Mouse (Mus musculus) neural tube, embryonic 15.5 days (tissue): ENCODE data around the gene Gm2663. TPM values are rescaled to one million over a fixed set of nuclear protein-coding genes. Genes with fewer than 3 reads are reported as not detected.
"Not testable (repeated sequence)": the region's sequence is repeated elsewhere in the genome, so short reads cannot be mapped to it uniquely, and the experiment has no call there.

Experiments used
- ATAC-seq: fragments of 200-750 bp; cut with Nextera tagmentation; 2 replicates; pipeline ENCODE4 v1.8.0; 2017; ENCODE audit warnings: mild to moderate bottlenecking, moderate TSS enrichment, moderate library complexity; ENCODE audit not compliant: low FRiP score
- H3K27ac ChIP-seq: fragments of 300-500 bp; sonication (generic); replicated peaks from 2 replicates; pipeline ENCODE4 v1.5.1; 2015; ENCODE audit warnings: mild to moderate bottlenecking, inconsistent platforms
- H3K27me3 ChIP-seq: fragments of 300-500 bp; sonication (generic); replicated peaks from 2 replicates; pipeline ENCODE4 v1.6.1; 2015; ENCODE audit warnings: inconsistent platforms
- H3K36me3 ChIP-seq: fragments of 300-500 bp; sonication (generic); 2 replicates; pipeline ENCODE4 v1.6.1; 2015; ENCODE audit warnings: inconsistent platforms
- H3K4me1 ChIP-seq: fragments of 300-500 bp; sonication (generic); 2 replicates; pipeline ENCODE4 v1.6.1; 2015; ENCODE audit warnings: inconsistent platforms
- H3K4me2 ChIP-seq: fragments of 300-500 bp; sonication (generic); 2 replicates; pipeline ENCODE4 v1.6.1; 2015; ENCODE audit warnings: inconsistent platforms, mild to moderate bottlenecking, moderate library complexity
- H3K4me3 ChIP-seq: fragments of 300-500 bp; sonication (generic); replicated peaks from 2 replicates; pipeline ENCODE4 v1.5.1; 2015; ENCODE audit warnings: mild to moderate bottlenecking, inconsistent platforms
- H3K9ac ChIP-seq: fragments of 300-500 bp; sonication (generic); replicated peaks from 2 replicates; pipeline ENCODE4 v1.6.1; 2015; ENCODE audit warnings: mild to moderate bottlenecking, inconsistent platforms
- H3K9me3 ChIP-seq: fragments of 300-500 bp; sonication (generic); replicated peaks from 2 replicates; pipeline ENCODE4 v1.6.1; 2016; ENCODE audit warnings: inconsistent platforms
- WGBS: fragments of 180-500 bp; shearing (Covaris S2); methylation state at CpG from one replicate; pipeline ENCODE4 v1.1.7; 2015; ENCODE audit warnings: mixed read lengths; 5-methylcytosine and 5-hydroxymethylcytosine counted together
- polyA plus RNA-seq: library from polyadenylated mRNA; unstranded; fragments of >200 nt; fragmentation: Nextera tagmentation; extraction: Ambion mirVana; gene quantifications from 2 replicates; pipeline ENCODE4 v1.2.1, GENCODE M21; 2015

Gm2663 gene
- polyA plus RNA-seq, 1 experiment from 2014 or later, result not detected

DNA sequence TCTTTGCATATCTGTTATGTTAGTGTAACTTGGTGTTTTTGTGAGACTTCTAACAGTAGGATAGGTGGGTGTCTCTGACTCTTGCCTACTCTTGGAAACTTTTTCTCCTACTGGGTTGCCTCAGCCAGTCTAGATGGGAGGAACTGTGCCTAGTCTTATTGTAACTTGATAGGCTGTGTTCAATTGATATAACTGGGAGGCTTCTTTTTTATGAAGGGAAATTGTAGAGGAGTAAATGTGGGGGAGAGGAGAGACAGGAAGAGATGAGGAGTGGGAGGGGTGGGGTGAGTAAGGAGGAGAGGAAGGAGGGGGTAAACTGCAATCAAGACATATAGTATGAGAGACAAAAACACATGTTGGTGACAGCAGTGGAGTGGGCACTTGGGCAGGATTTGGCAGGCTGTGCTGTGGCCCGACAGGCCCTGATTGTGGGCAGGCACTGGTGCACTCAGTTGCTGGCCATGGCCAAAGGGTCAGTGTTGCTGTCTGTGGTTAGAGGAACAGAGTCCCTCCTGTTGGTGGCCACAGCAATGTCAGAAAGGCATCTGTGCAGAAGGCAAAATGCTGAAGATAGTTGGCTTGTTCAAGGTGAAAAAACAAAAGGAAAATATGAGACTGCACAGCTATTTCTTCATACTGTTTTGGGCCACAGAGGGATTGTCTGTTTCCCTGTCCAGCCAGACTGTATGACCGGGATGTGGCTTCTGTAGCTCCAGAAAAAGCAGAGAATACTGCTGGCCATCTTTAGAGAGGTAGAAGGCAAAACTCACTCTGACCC is 26.8 kb upstream of the Gm2663 start:
- Histone ChIP-seq H3K27ac (no peak overlapping the region), H3K27me3 (no peaks in the 10 kb centered on the region), H3K4me1 (no peaks in the 10 kb centered on the region), H3K9me3 (no peaks in the 10 kb centered on the region), H3K9ac (no peak overlapping the region), H3K4me3 (no peak overlapping the region), H3K4me2 (no peak overlapping the region), H3K36me3 (no peaks in the 10 kb centered on the region)
- 68% methylated on average over 2 of the region's 2 CpGs for WGBS
- no peak for ATAC-seq

DNA sequence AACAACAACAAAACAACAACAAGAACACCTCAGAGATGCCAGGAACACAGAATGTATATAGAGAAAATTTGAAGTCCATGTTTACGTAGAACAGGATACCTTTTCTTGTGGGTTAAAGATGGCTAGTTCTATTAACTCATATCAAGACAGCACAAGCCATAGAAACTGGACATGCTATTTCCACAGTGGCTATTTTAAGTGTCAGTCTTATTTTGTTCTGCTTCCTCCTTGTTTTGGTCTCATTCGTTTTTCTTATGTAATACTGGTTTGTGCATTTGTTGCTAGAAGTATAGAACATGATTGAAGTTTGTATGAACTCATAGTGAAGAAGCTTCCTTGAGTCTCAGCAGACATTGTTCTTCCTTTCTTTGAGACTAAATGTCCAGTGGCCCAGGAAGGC is 19.9 kb upstream of the Gm2663 start:
- no peaks in the 10 kb centered on the region for H3K27me3 ChIP-seq
- no peaks in the 10 kb centered on the region for H3K36me3 ChIP-seq
- WGBS, result 85% methylated on average over 2 of the region's 2 CpGs
- H3K27ac ChIP-seq, result no peak overlapping the region
- ATAC-seq, result no peak
- no peak overlapping the region for H3K4me2 ChIP-seq
- H3K9me3 ChIP-seq, result no peaks in the 10 kb centered on the region
- H3K4me1 ChIP-seq, result no peaks in the 10 kb centered on the region
- H3K4me3 ChIP-seq, result no peak overlapping the region
- no peak overlapping the region for H3K9ac ChIP-seq

DNA sequence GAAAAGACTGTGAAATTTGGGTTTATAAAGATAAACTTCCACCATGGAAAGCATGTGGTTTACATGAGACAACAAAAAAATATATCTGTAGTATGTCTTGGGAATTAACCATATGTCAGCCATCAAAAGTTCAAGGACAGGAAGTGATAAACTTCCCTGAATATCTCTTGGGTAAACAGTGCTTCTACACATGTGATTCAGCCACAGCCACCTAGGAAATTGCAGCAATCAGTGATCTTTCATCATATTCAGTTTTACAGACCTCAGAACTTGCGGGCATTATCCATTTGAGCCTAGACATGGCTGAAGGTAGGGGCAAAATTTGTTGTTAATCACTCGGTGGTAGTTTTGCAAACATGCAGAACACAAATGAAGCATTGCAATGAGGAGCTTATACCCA is 19.4 kb upstream of the Gm2663 start:
- Histone ChIP-seq H3K4me3 (no peak overlapping the region), H3K4me2 (no peak overlapping the region), H3K27ac (no peak overlapping the region), H3K9me3 (no peaks in the 10 kb centered on the region), H3K4me1 (no peaks in the 10 kb centered on the region), H3K9ac (no peak overlapping the region), H3K36me3 (no peaks in the 10 kb centered on the region), H3K27me3 (no peaks in the 10 kb centered on the region)
- ATAC-seq, result no peak
- 84% methylated on average over 2 of the region's 2 CpGs for WGBS

DNA sequence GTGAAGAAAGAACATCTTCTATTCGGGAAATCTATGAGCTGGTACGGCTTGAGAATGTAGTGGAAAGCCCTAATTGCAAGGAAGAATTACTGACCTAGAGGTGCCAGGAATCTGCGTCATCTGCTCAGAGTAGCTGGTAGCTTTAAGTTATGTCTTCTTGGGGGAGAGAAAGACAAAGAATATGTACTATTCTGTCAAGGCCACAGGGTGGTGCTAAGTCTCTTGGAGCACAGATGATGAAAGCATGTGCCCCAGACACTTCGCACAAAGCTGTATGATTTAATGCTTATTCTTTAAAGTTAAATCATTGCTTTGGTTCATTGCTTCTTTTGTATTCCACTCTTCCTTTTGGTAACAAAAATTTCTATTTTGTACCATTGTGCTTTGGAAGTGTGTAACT is 15.8 kb upstream of the Gm2663 start:
- H3K4me1 ChIP-seq, result no peaks in the 10 kb centered on the region
- no peak overlapping the region for H3K4me2 ChIP-seq
- H3K27ac ChIP-seq, result no peak overlapping the region
- H3K36me3 ChIP-seq, result no peaks in the 10 kb centered on the region
- H3K4me3 ChIP-seq, result no peak overlapping the region
- H3K9ac ChIP-seq, result no peak overlapping the region
- 0 out of 2 replicates have a peak, but pooled peaks have one; percentile 61 for ATAC-seq
- H3K9me3 ChIP-seq, result no peaks in the 10 kb centered on the region
- H3K27me3 ChIP-seq, result no peaks in the 10 kb centered on the region
- 37% methylated on average over 4 of the region's 4 CpGs for WGBS

DNA sequence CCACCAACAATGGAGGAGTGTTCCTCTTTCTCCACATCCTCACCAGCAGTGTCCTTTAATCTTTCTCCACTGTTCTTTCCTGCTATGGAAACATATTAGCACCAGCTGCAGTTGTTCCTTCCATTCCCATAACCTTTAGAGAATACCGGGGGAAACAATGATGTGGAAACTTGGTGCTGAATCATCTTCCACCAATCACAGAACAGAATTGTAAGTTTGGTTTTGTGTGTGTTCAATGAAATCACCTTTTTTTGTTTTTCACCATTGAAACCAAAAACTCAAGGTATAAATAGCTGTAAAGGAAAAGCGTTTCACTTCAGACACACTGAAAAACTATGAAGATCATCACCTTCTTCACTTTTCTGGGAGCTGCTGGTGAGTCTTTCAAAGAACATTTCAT is 34.8 kb downstream of the Gm2663 start, which contains the start of gene 1810009J06Rik:
Gene 1810009J06Rik, plus strand, starts transcription at position 301 of the 400 bp plus-strand sequence.
- H3K9me3 ChIP-seq, ATAC-seq, H3K4me2 ChIP-seq, H3K27me3 ChIP-seq, H3K4me3 ChIP-seq, H3K27ac ChIP-seq, H3K36me3 ChIP-seq, H3K9ac ChIP-seq, H3K4me1 ChIP-seq: not testable (repeated sequence)
- 91% methylated on average over 2 of the region's 2 CpGs for WGBS

DNA sequence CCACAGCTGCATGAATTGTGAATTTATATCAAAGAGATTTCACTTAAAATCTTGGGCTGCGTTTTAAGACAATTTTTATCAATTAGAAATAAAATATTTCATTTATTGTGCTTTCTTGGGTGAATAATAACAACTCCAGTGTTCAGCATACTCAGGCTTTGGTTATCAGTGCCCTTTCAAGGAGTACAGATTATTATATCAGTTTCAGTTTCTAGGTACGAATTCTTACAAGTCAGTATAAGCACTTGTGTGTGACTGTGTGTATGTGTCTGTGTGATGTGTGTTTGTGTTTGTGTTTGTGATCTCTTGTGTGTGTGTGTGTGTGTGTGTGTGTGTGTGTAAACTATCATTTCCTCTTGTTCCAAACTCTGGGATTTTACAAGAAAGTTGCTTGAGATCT is 45.6 kb downstream of the Gm2663 start:
- no peaks in the 10 kb centered on the region for H3K36me3 ChIP-seq
- no peak overlapping the region for H3K27ac ChIP-seq
- H3K27me3 ChIP-seq, result no peaks in the 10 kb centered on the region
- no peak overlapping the region for H3K4me3 ChIP-seq
- no peak overlapping the region for H3K9ac ChIP-seq
- H3K9me3 ChIP-seq, result no peaks in the 10 kb centered on the region
- H3K4me1 ChIP-seq, result no peaks in the 10 kb centered on the region
- no peak overlapping the region for H3K4me2 ChIP-seq
- 74% methylated on average over 2 of the region's 2 CpGs for WGBS
- ATAC-seq, result no peak

DNA sequence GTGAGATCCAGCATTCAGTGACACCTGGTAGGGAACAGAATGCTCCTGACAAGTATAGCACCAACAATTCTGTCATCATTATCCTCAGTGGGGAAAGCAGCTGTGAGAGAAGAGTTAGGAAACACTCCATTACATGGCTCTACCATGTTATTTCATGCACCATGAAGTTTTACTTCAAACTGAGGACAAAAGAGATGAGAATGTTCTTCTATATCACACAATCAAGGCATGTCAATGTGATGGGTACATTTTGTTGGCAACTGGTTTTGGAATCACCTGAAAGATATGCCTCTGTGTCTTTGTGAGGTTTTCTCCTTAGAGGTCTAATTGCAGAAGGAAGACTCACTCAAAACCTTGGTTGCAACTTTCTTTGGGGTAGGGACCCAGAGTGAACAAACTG is 47.5 kb downstream of the Gm2663 start, which contains the start of gene Gm4744:
Gene Gm4744, minus strand, starts transcription at position 101 of the 400 bp plus-strand sequence.
- Histone ChIP-seq H3K36me3 (no peaks in the 10 kb centered on the region), H3K27me3 (no peaks in the 10 kb centered on the region), H3K4me3 (no peak within 1 kb of the TSS), H3K4me1 (no peaks in the 10 kb centered on the region), H3K9me3 (no peaks in the 10 kb centered on the region), H3K4me2 (no peak within 1 kb of the TSS), H3K27ac (no peak within 1 kb of the TSS), H3K9ac (no peak within 1 kb of the TSS)
- no peak for ATAC-seq

Other genes starting within 250 kb of the Gm2663 start
- not detected in 2 replicates for gene Moxd2, start 112.0 kb downstream of the Gm2663 start, polyA plus RNA-seq
- not detected in 2 replicates for gene Prss58, start 99.1 kb downstream of the Gm2663 start, polyA plus RNA-seq
- gene 1700074P13Rik, start 58.9 kb downstream of the Gm2663 start, polyA plus RNA-seq, result not detected in 2 replicates
- not detected in 2 replicates for gene Gm4744, start 47.6 kb downstream of the Gm2663 start, polyA plus RNA-seq
- gene 1810009J06Rik, start 34.7 kb downstream of the Gm2663 start, polyA plus RNA-seq, result not detected in 2 replicates
- not detected in 2 replicates for gene 2210010C04Rik, start 36.0 kb upstream of the Gm2663 start, polyA plus RNA-seq